Mouse (Mus musculus) cerebellum, adult 2 months (tissue): ENCODE data around the gene Tm9sf2. TPM values are rescaled to one million over a fixed set of nuclear protein-coding genes. Genes with fewer than 3 reads are reported as not detected.
"Not testable (repeated sequence)": the region's sequence is repeated elsewhere in the genome, so short reads cannot be mapped to it uniquely, and the experiment has no call there.

ENCODE experiments used
- DNase-seq, 2 experiments: peaks; one replicate each; pipeline ENCODE4 v3.0.0; 2021
- H3K27ac ChIP-seq: fragments of 200-500 bp; 2 replicates; pipeline ENCODE4 v1.5.1; 2012; ENCODE audit warnings: low read length, control low read depth, inconsistent platforms; ENCODE audit not compliant: insufficient read depth
- H3K27me3 ChIP-seq: fragments of 200-500 bp; 2 replicates; pipeline ENCODE4 v1.6.1; 2012; ENCODE audit warnings: inconsistent platforms, mild to moderate bottlenecking, low read length, moderate library complexity; ENCODE audit not compliant: control insufficient read depth, insufficient read depth
- H3K4me1 ChIP-seq: fragments of 200-500 bp; 2 replicates; pipeline ENCODE4 v1.6.1; 2011; ENCODE audit warnings: low read length; ENCODE audit not compliant: control insufficient read depth, insufficient read depth
- H3K4me3 ChIP-seq: fragments of 200-500 bp; replicated peaks from 2 replicates; pipeline ENCODE3; 2011; ENCODE audit warnings: mild to moderate bottlenecking, low read depth, low read length, control low read depth; ENCODE audit not compliant: insufficient read depth
- CTCF ChIP-seq: fragments of 200-500 bp; IDR thresholded peaks from 2 replicates; pipeline ENCODE4 v1.5.1; 2011; ENCODE audit warnings: low read depth, mild to moderate bottlenecking, control low read depth, low read length, moderate library complexity, borderline replicate concordance; ENCODE audit not compliant: insufficient read depth
- POLR2A ChIP-seq: fragments of 200-500 bp; IDR thresholded peaks from 2 replicates; pipeline ENCODE4 v1.6.1; 2011; ENCODE audit warnings: low read length, control low read depth, borderline replicate concordance; ENCODE audit not compliant: insufficient read depth
- WGBS: fragments of 180-500 bp; shearing (Covaris S2); methylation state at CpG from one replicate; pipeline ENCODE4 v1.1.7; 2018; 5-methylcytosine and 5-hydroxymethylcytosine counted together
- polyA plus RNA-seq: library from polyadenylated mRNA; depleted of rRNA; stranded (reverse); fragments of >200 nt; gene quantifications from 2 replicates; pipeline ENCODE4 v1.2.3, GENCODE M21; 2012

Tm9sf2 gene
- polyA plus RNA-seq, 1 experiment = 81.4 TPM

DNA sequence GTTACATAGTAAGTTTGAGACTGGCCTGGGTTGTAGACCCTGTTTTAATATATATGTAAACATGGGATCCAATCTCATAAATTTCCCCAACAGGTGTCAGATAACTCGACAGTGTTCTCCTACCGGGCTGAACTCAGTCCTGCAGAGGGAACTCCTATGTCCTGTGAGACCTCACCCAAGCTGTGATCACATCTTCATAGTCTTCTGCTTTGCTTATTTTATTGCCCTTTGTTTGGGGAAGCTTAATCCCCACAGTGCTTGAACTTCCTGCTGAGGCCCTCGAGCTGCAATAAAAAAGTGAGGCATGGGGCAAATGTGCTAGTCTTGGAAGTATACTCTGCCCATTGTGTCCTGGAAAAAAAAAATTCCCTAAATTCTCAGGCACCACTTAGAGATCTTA lies 25.5 kb upstream of the Tm9sf2 start:
- Histone ChIP-seq H3K4me3 (no peak overlapping the region), H3K4me1 (no peaks in the 10 kb centered on the region), H3K27me3 (no peaks in the 10 kb centered on the region), H3K27ac (no peak overlapping the region)
- no peak for DNase-seq
- TF ChIP-seq POLR2A = no peak
- no peak for TF ChIP-seq CTCF
- WGBS = 49% methylated on average over 3 of the region's 3 CpGs

DNA sequence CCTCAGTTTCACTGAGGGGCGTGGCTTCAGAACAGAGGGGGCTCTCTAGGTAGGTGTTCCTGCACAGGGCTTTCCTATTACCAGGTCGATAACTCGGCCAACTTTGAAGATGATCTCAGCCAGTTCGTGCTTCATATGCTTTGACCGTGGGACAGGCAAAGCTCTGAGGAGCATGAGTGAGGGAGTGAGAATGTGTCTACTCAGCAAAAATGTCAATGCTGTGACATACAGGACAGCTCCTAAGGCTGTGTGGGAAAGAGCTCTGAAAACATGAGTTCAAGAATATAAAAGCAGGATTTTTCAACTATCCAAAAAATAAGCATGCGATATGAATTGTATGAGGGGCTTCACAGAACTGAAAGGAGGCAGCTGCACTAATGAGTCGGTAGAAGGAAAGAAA lies 23.3 kb upstream of the Tm9sf2 start:
- H3K27ac ChIP-seq = no peak overlapping the region
- no peaks in the 10 kb centered on the region for H3K4me1 ChIP-seq
- 81% methylated on average over 7 of the region's 7 CpGs for WGBS
- no peaks in the 10 kb centered on the region for H3K27me3 ChIP-seq
- TF ChIP-seq CTCF (no peak), POLR2A (no peak)
- no peak for DNase-seq
- H3K4me3 ChIP-seq = no peak overlapping the region

DNA sequence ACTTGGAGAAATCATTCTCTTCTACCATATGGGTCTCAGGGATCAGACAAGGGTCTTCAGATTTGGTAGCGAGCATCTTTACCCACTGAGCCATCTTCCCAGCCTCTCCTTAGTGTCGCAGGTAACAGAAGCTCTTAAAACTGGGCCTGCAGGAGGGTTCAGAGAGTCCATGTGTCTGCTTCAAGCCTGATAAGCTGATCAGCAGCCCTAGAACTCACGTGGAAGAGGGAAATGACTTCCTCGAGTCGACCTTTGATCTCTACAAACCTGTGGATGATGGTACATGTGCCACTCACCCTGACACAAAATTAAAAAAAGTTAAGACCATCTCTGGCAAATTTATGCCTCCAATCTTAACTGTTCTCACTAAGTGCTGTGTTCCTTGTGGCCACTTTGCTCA lies 18.9 kb upstream of the Tm9sf2 start:
- WGBS = 79% methylated on average over 5 of the region's 5 CpGs
- Histone ChIP-seq H3K4me1 (no peaks in the 10 kb centered on the region), H3K27me3 (no peaks in the 10 kb centered on the region), H3K27ac (no peak overlapping the region), H3K4me3 (no peak overlapping the region)
- DNase-seq = no peak
- no peak for TF ChIP-seq POLR2A
- no peak for TF ChIP-seq CTCF

- Histone ChIP-seq H3K4me3 (no peak overlapping the region), H3K27ac (no peak overlapping the region), H3K4me1 (no peaks in the 10 kb centered on the region), H3K27me3 (no peaks in the 10 kb centered on the region)
- DNase-seq = no peak
- TF ChIP-seq POLR2A = no peak
- TF ChIP-seq CTCF = no peak
- 78% methylated on average over 4 of the region's 4 CpGs for WGBS
Observed at GRCm38 (mm10) chr14:122092363-122092762, 14.5 kb upstream of the Tm9sf2 start.

DNA sequence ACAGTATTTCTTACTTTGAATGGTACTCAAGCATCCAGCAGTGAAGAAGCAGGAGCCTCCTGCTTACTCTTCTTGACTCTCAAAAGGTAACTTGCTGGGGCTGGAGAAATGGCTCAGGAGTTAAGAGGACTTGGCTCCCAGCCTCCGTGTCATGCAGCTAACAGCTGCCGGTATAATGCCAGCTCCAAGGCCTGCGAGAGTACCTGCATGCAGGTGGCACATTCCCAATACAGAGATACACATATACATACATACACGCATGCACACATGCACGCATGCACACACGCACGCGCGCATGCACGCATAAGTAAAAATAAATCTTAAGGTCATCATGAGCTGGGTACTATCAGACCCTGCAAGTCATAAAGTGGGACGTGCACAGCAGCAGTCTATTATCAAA lies 10.5 kb upstream of the Tm9sf2 start:
- no peaks in the 10 kb centered on the region for H3K4me1 ChIP-seq
- no peak overlapping the region for H3K4me3 ChIP-seq
- TF ChIP-seq POLR2A (no peak), CTCF (no peak)
- no peak for DNase-seq
- H3K27me3 ChIP-seq = no peaks in the 10 kb centered on the region
- 95% methylated on average over 11 of the region's 11 CpGs for WGBS
- no peak overlapping the region for H3K27ac ChIP-seq

DNA sequence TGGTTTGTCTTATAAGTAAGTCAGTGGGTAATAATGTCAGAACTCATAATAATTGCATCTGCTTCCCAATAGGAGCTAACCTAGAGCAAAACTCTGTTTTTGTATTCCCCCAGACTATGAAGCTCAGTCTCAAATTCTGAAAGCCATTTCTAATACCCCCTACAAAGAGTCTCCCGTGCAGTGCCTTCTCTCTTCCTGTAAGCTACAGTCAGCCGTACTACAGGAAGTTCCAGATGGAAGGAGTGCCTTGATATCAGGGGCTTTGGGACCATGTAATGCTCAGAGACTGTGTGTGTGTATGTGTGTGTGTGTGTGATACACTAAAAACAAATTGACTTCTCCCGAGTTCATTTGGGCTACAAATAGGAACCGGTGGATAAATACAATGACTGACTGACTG lies 7.3 kb upstream of the Tm9sf2 start:
- Histone ChIP-seq H3K27ac (no peak overlapping the region), H3K4me3 (no peak overlapping the region), H3K4me1 (no peaks in the 10 kb centered on the region; the same call in 1 of the 2 replicates), H3K27me3 (no peaks in the 10 kb centered on the region)
- no peak for TF ChIP-seq POLR2A
- TF ChIP-seq CTCF = no peak
- 83% methylated on average over 4 of the region's 4 CpGs for WGBS
- no peak for DNase-seq

DNA sequence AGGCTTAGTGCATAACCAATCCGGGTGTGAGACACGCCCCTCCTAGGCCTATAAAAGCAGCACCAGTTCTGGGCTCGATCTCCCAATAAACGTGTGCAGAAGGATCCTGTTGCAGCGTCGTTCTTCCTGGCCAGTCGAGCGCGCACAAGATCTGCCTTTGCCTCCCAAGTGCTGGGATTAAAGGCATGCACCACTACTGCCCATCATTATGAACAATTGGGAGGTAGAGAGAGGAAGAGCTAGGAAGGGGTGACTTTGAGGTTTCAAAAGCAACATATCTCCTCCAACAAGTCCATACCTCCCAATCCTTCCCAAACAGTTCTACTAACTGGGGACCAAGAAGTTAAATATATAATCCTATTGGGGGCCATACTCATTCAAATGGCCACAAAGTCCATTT lies 4.9 kb upstream of the Tm9sf2 start:
- H3K4me1 ChIP-seq, DNase-seq, H3K27me3 ChIP-seq, H3K4me3 ChIP-seq, H3K27ac ChIP-seq: not testable (repeated sequence)
- WGBS = 88% methylated on average over 9 of the region's 9 CpGs

DNA sequence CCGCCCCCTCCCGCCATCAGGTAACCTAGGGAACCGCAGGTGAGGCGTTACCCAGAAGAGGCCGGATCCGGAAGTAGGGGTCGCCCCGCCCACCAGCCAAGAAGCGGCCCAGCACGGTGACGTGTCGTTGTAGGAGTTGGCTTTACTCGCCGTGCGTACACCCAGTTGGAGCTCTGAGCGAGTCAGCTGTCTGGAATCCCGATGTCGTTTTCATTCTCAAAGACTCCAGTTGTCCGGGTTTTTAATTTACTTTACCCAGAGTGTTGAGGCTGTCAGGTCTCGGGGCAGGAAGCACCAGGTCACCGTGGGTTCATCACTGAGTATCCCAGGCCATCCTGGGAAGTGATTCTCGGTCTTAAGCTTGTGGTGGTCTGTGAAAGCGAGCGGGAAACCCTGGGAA lies 2.0 kb upstream of the Tm9sf2 start:
- DNase-seq = peak; percentile 92 to 96
- H3K4me3 ChIP-seq = peak overlapping the region; percentile 67
- peak overlapping the region; percentile 75 for H3K27ac ChIP-seq
- 3% methylated on average over 24 of the region's 24 CpGs for WGBS
- TF ChIP-seq CTCF = no peak
- peak; percentile 77; the same call in 1 of the 2 replicates for TF ChIP-seq POLR2A
- H3K4me1 ChIP-seq = peaks cover 5% of the 10 kb centered on the region
- H3K27me3 ChIP-seq = no peaks in the 10 kb centered on the region
